Mouse (Mus musculus) G1E (cell line): ENCODE results near the gene Slc37a4.
"Not testable (repeated sequence)": the region's sequence is repeated elsewhere in the genome, so short reads cannot be mapped to it uniquely, and the experiment has no call there.

ENCODE experiments used
- CTCF ChIP-seq: IDR thresholded peaks from 2 replicates; pipeline ENCODE4 v1.5.1; 2012; ENCODE audit warnings: low read depth, low read length, inconsistent platforms, mixed read lengths
- GATA1 ChIP-seq: IDR thresholded peaks from 2 replicates; pipeline ENCODE4 v1.6.1; 2012; ENCODE audit warnings: borderline replicate concordance, low read length, inconsistent platforms, mixed read lengths
- GATA2 ChIP-seq: IDR thresholded peaks from 2 replicates; pipeline ENCODE4 v1.6.1; 2012; ENCODE audit warnings: low read depth, low read length, inconsistent platforms, borderline replicate concordance
- POLR2AphosphoS5 ChIP-seq: IDR thresholded peaks from 2 replicates; pipeline ENCODE4 v1.6.1; 2012; ENCODE audit warnings: low read depth, low read length, inconsistent platforms; ENCODE audit not compliant: insufficient replicate concordance
- TAL1 ChIP-seq: conservative IDR thresholded peaks from 2 replicates; pipeline ENCODE4 v1.6.1; 2012; ENCODE audit warnings: low read depth, low read length, inconsistent platforms, mixed read lengths

GRCm38 (mm10) chr9:44361931-44362330 is 34.7 kb upstream of the Slc37a4 start:
- not testable (repeated sequence) for TF ChIP-seq CTCF, GATA1, GATA2, TAL1, POLR2AphosphoS5
